Mouse (Mus musculus): ENCODE data around the gene Jag2.
A peak's percentile ranks its signal among the peaks of the same experiment; 100 is the strongest.

Jag2 gene

GRCm38 (mm10) chr12:112941156-112941775, 11.7 kb upstream of the Jag2 start:
- DNase-seq = peak; percentile 78

DNA sequence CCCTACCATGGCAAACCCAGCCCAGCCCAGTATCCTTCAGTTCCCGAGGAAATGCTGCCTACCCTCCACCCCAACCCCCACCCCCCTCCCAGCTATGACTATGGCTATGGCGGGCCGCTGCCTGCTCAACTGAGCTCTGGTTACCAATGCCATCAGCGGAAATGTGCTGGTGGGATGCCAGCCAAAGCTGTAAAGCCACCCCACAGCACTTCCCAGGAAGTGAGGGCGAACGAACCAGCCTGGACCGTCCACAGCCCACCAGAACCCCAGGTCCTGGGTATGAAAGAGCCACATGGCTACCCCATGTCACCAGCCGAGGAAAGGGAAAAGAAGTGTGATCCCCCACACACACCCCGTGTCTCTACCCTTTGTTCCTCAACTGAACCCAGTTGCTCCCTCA, 11.1 kb upstream of the Jag2 start:
- DNase-seq = no peak

- no peak for DNase-seq
These were observed 10.7 kb upstream of the Jag2 start for GRCm38 (mm10) chr12:112940238-112940637.

- peak; percentile 85 for DNase-seq
These were observed 9.4 kb upstream of the Jag2 start for GRCm38 (mm10) chr12:112938873-112939565.

- DNase-seq = no peak
These were observed 8.8 kb upstream of the Jag2 start for GRCm38 (mm10) chr12:112938366-112938765.

GRCm38 (mm10) chr12:112937906-112938305, 8.3 kb upstream of the Jag2 start:
- no peak for DNase-seq

GRCm38 (mm10) chr12:112932647-112933046, 3.1 kb upstream of the Jag2 start:
- DNase-seq = no peak

GRCm38 (mm10) chr12:112928401-112929241, 955 bp downstream of the Jag2 start:
- DNase-seq = no peak

- no peak for DNase-seq
These were observed 2.3 kb downstream of the Jag2 start for GRCm38 (mm10) chr12:112927265-112927664.

DNA sequence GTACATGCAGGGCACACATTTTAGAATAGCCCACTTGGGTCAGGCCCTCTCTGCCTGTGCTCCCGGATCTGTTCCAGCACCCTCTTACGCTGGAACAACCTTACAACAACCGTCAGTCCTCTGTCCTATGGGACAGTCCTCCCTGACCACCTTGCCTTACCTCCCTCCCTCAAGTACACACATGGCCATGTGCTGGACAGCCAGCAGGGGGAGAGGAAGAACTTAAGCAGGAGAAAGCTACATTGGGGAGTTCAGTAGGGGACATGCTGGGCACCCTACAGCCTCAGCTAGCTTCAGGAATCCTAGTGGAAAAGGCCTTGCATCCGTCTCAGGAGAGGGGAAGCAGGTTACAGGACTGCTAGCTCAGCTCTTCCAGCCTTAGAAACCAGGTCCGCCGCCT, 3.6 kb downstream of the Jag2 start:
- no peak for DNase-seq

GRCm38 (mm10) chr12:112922541-112922940, 7.0 kb downstream of the Jag2 start:
- DNase-seq = no peak

DNA sequence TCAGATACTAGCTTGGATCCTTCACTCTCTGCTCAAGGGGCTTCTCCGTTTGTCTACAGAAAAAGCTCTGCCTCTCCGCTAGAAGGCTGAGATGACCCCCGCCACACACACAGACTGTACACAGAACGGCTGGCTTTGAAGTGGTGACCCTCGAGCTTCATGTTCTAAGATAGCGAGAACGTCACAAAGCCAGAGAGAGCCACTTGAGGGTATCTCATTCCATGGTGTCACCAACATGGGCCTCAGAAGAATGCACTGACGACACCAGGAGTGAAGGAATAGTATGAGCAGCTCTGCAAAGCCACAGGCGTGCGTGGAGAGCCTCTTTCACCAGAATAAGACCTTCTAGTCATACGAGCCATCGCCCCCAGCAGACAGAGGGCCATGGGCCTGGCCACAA, 8.1 kb downstream of the Jag2 start:
- DNase-seq = no peak

DNA sequence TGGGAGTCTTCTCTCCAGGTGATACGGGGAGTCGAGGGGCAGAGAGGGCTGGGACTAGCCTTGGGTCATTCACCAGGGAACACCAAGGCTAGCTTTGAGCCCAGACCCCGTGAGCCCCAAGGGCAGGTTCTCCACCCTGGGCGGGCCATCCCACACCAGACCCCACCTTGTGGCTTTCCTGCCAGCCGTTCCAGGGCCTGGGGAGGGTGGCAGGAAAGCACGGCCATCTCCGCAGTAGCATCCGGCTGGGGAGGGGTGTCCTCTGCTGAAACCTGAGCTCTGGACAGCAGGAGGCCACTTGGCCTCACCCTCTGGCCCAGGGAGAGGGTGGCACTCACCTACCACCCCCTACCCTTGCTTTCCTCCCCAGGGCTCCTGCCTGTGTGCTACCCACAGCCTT, 11.7 kb downstream of the Jag2 start:
- DNase-seq = no peak

DNA sequence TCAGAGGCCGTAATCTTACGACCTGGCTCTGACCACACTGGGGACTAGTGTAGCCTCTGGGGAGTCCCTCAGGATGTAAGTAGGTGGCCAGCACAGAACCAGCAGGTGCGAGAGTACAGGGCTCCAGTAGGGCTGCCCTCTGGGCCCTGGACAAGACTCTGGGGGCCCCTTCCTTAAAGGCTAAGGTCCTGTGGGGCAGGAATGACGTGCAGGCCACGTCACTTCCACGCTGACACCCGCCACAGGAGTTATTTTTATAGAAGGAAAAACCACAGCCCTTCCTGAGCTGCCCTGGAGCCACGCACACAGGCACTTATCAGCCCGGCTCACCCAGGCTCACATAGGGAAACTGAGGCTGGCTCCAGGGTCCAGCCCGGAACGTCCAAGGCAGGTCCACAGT, 12.1 kb downstream of the Jag2 start:
- no peak for DNase-seq

DNA sequence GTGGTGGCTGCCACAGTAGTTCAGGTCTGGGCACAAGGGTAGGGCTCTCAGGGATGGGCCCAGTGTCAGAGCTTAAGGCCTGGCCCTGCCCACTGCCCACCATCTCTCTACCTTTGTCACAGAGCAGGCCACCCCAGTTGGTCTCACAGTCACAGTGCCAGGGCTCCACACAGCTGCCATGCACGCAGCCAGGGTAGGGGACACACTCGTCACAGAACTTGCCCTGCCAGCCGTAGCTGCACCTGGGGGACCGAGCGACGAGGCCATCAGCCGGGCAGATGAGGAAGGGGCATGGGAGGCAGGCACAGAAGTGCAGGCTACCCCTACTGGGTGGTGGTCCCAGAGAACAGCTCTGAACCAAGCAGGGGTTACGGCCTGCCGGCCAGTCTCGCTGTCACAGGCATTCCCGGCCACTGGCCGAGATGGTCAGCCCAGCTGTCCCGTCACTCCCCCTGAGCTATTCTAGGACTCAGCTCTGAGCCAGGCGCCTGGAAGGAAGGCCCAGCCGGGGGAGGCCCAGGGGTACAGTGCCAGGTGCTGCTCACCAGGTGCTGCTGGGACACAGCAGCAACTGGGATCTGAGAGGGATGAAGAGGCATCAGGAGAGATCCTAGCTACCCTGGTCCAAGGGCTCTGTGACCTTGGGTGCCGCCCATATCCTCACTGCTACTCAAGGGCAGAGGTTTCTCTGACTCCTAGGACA, 12.7 kb downstream of the Jag2 start:
- no peak for DNase-seq

DNA sequence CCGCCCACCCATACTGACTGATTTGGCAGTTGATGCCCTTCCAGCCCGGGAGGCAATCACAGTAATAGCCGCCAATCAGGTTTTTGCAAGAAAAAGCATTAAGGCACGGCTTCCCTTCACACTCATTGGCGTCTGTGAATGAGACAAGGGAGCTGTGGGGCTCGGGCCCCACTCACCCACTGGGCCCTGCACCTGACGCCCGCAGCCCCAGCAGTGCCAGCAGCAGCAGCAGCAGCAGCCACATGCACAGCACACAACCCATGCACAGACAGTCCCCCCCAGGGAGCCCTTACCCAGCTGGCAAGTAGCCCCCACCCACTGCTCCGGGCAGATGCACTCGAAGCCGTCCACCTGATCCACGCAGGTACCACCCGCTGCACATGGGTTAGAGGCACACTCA, 14.0 kb downstream of the Jag2 start:
- DNase-seq = no peak

DNA sequence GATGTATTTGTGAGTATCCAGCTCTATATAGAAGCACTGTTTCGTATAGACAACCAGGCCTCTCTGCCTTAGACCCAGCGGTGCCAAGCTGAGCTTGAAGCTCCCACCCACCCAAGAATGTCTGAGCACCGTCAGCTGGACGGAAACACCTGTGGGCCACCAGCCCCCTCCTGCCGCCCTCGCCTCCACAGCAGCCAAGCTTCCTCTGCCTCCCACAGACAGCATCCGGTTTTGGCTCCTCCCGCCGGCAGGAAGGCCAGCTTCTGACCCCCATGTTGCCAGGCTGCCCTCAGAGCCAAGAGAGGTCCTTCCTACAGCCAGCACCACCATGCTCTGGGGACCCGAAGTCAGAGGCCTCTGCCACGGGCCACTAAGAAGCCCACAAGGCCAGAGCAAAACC, 15.0 kb downstream of the Jag2 start:
- no peak for DNase-seq

DNA sequence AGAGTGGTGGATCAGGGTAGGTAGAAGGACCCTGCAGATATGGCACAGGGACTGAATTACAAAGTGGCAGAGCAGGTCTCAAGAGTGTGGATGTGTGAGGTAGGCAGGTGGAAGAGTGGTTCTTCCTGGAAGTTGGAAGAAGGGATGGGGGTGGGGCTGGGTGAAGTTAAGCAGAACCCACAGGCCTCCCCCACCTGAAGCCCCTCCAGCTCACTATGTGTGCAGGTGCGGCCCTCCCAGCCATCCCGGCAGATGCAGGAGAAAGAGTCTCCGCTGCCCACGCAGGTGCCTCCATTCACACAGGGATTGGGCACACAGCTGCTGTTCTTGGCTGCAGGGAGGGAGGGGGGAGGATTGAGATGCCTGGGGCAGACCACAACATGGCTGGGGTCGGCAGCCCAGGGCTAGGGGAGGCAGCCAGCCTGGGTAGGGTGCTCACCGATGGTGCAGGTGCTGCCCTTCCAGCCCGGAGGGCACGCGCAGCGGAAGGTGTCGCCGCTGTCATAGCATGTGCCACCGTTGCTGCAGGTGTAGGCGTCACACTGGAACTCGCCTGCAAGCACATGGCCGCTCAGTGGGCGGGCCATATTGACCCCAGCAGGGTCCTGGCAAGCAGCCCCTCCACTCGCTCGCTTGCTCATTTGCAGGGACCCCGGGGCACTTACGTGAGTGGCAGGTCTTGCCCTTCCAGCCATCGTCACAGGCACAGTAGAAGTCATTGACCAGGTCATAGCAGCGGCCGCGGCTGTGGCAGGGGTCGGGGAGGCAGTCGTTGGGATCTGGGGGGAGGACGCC, 16.4 kb downstream of the Jag2 start:
- peak; percentile 44 for DNase-seq

GRCm38 (mm10) chr12:112911701-112912100, 17.9 kb downstream of the Jag2 start:
- DNase-seq = no peak

DNA sequence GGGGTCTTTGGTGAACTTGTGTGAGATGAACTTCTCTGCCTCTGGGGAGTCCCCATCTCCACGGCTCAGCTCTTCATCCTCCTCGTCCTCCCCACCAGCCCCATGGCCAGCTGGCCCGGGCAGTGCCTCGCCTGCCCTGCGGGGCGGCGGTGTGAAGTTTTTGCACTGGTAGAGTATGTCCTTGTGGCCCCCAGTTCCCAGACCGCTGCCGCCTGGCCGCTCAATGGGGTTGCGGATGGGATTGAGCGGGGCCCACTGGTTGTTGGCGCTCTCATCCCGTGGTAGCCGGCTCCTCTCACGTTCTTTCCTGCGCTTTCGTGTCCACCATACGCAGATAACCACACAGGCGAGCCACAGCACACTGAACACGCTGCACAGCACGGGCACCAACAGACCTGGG, 20.6 kb downstream of the Jag2 start:
- no peak for DNase-seq

DNA sequence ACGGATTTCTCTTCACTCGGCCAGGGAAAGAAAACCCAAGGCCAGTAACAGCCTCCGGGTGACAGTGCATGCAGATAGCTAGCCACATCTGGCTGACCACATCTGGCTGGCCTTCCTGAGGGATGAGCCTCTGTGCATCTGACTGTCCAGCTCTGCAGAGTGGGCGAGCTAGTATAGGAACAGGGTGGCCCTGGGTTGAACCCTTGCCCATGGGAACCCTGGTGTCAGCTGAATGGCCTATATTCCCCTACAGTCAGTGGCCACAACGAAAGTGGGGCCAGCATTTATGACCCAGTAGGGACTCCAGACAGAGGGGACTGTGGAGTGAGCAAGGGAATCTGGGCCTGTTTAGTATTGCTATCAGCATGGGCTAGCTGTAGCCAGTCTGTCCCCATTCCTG, 24.6 kb downstream of the Jag2 start:
- DNase-seq = no peak

DNA sequence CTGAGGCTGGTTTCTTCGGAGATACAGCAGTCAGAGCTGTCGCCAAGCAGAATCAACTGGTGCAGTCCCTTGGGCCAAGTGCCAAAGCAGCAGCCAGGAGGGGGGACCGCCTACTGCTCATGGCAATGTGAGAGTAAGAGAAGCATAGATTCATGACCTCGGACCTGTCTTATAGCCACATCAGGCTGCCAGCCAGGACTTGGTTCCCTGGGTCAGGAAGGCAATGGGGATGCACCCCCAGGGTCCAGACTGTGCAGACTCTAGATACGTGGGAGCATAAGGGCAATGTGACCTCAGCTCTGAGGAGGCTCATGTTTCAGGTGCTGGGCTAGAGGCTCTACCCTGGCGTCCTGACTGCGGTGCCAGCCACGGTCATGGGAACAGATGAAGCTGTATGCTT, 25.6 kb downstream of the Jag2 start:
- no peak for DNase-seq

GRCm38 (mm10) chr12:112900641-112901040, 28.9 kb downstream of the Jag2 start:
- DNase-seq = no peak
